Mouse (Mus musculus): ENCODE results near the gene Polr1e. TPM values are rescaled to one million over a fixed set of nuclear protein-coding genes. Genes with fewer than 3 reads are reported as not detected.
"Not testable (repeated sequence)": the region's sequence is repeated elsewhere in the genome, so short reads cannot be mapped to it uniquely, and the experiment has no call there.

Gene Polr1e
- polyA plus RNA-seq, 1 experiment from 2014 or later = 36.7 TPM

DNA sequence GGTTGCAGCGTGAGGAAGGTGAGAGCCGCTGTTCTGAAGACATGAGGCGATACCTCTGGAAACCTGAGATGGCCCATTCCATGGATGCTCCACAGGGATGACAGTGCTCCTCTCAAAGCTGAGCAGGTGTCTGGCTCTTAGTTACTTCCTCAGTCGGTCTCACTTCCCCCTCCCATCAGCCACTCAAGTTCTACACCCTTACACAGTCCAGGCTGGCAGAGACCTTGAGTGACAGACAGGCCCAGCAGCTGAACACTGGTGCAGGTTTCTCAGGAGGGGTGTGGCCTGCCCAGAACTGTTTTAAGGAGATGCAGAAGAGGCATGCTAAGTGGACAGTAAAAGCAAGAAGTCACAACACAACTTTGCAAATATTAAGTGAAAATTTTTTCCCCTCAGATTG is 49.4 kb downstream of the Polr1e start:
- Histone ChIP-seq H3K36me3 (no peaks in the 10 kb centered on the region), H3K27me3 (no peaks in the 10 kb centered on the region), H3K9ac (replicated peaks) (no peak overlapping the region), H3K4me2 (replicated peaks) (no peak overlapping the region), H3K4me1 (replicated peaks) (0 out of 2 replicates have a peak, but pooled peaks cover 13% of the 10 kb centered on the region), H3K27ac (no peak overlapping the region), H3K9me3 (no peaks in the 10 kb centered on the region), H3K4me3 (replicated peaks) (no peak overlapping the region)
- no peak for ATAC-seq
- 91% methylated on average over 4 of the region's 4 CpGs for WGBS

DNA sequence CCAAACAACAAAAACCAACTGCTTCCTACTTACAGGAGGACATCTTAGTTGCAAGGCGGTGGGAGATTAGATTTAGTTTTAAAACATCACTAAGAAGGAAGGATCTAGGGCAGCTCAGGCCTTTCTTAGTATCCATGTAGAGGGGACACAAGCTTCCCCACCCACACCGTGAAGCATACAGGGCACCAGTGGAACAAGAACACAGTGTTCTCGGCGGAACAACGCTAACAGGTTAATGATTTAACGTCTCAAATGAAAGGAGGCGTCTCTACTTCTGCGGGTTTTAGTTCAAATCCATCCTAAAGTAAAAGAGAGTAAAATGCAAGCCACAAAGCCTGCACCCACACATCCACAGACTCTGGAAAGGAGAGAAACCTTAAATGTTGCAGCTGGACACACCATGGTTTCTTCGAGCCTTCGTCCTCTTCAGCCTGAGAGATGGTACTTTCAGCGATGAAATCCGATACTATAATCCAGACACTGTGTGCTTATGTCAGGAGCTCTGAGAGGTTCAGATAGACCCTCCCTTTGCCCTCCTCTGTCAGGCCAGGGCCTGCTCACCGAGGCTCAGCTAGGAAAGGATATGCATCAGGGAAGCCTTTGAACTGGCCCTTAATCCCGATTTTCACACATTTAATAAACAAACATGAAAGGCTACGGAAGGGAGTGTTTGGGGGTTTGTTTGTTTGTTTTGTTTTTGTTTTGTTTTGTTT is 54.0 kb downstream of the Polr1e start:
- no peak overlapping the region for H3K4me3 ChIP-seq (replicated peaks)
- WGBS = 75% methylated on average over 15 of the region's 15 CpGs
- no peak for ATAC-seq

DNA sequence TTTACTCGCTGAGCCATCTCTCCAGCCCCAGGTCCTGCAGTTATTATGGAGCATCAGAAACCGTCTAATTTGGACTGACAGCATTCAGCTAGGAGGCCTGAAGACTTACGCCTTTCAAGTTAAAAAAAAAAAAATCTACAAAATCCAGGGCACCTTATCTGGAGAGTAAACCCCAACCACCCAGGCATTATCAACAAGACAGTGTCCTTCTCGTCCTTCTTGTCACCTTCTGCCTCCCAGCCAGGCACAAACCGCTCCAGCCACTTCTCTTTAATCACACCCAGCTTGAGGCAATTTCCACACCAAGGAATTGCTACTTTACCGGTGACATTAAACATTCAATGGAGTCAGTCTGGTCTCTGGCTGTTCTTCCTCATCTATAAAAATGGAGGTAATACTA is 55.2 kb downstream of the Polr1e start:
- ATAC-seq = no peak
- H3K4me2 ChIP-seq (replicated peaks) = no peak overlapping the region
- no peak overlapping the region for H3K9ac ChIP-seq (replicated peaks)
- no peak overlapping the region for H3K27ac ChIP-seq
- H3K36me3 ChIP-seq = peaks cover 6% of the 10 kb centered on the region; the same call in 1 of the 2 replicates
- 0 out of 2 replicates have a peak, but pooled peaks cover 13% of the 10 kb centered on the region for H3K4me1 ChIP-seq (replicated peaks)
- H3K27me3 ChIP-seq = no peaks in the 10 kb centered on the region
- no peaks in the 10 kb centered on the region for H3K9me3 ChIP-seq
- WGBS = 79% methylated on average over 6 of the region's 6 CpGs
- no peak overlapping the region for H3K4me3 ChIP-seq (replicated peaks)

More for the DNA sequence above, 54.0 kb downstream of the Polr1e start:
- H3K9ac ChIP-seq (replicated peaks) = no peak overlapping the region
- no peaks in the 10 kb centered on the region for H3K27me3 ChIP-seq
- 0 out of 2 replicates have a peak, but pooled peaks cover 13% of the 10 kb centered on the region for H3K4me1 ChIP-seq (replicated peaks)
- 0 out of 2 replicates have a peak, but pooled peaks cover 5% of the 10 kb centered on the region for H3K36me3 ChIP-seq
- no peak overlapping the region for H3K27ac ChIP-seq
- H3K4me2 ChIP-seq (replicated peaks) = no peak overlapping the region
- H3K9me3 ChIP-seq = no peaks in the 10 kb centered on the region

DNA sequence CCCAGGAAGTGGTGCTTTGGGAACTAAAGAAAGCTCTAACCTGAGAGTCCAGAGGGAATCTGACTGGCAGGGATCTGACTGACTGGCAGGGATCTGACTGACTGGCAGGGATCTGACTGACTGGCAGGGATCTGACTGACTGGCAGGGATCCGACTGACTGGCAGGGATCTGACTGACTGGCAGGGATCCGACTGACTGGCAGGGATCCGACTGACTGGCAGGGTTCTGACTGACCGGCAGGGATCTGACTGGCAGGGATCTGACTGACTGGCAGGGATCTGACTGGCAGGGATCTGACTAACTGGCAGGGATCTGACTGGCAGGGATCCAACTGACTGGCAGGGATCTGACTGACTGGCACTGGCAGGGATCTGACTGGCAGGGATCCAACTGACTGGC is 62.7 kb downstream of the Polr1e start:
- not testable (repeated sequence) for H3K9ac ChIP-seq (replicated peaks); H3K36me3 ChIP-seq; H3K27ac ChIP-seq; ATAC-seq; H3K4me2 ChIP-seq (replicated peaks); H3K27me3 ChIP-seq; H3K4me3 ChIP-seq (replicated peaks); H3K9me3 ChIP-seq
- WGBS = 82% methylated on average over 4 of the region's 4 CpGs
- peaks cover 20% of the 10 kb centered on the region for H3K4me1 ChIP-seq (replicated peaks)

DNA sequence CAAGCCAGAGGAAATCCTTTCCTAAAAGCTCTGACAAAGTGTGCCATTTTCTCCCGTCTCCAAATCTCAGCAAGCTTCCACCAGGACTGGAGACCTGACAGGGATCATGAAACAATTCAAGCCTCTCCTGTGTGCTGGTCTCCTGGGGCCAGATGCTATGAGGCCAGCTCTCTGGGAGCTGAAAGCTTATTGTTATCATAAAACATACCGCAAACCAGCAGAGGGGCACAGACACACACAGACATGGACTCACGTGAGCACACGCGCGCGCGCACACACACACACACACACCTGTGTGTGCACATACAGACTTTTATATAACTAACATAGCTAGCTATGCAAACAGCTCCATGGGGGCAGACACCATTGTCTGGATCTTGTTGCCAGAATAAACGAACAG is 64.6 kb downstream of the Polr1e start:
- 66% methylated on average over 9 of the region's 9 CpGs for WGBS

DNA sequence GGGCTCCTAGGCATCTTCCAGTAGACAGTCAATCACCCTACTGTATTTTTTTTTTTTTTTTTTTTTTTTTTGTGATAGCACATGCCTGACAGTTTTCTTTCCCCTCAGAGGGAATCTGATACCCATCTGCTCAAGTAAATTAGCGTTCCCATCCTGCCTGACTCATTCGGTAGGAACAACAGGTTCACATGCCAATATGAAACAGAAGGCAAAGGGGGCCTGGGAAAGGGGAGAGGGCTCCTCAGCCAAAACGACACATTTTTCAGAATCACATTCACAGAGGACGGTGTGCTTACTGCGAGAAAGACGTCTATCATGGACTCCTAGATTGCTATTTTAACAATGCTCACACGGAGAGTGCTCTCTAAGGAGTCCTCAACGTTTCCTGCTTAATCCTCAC is 65.1 kb downstream of the Polr1e start:
- Histone ChIP-seq H3K4me1 (replicated peaks) (peaks cover 20% of the 10 kb centered on the region), H3K9ac (replicated peaks) (peak overlapping the region; percentile 91), H3K9me3 (no peaks in the 10 kb centered on the region), H3K4me2 (replicated peaks) (peak overlapping the region; percentile 71), H3K36me3 (peaks cover 4% of the 10 kb centered on the region; the same call in 1 of the 2 replicates), H3K4me3 (replicated peaks) (peak overlapping the region; percentile 93), H3K27ac (peak overlapping the region; percentile 69; the same call in 1 of the 2 replicates), H3K27me3 (no peaks in the 10 kb centered on the region)
- no peak for ATAC-seq
- WGBS = 4% methylated on average over 8 of the region's 8 CpGs

More for the DNA sequence above, 64.6 kb downstream of the Polr1e start:
- ATAC-seq = no peak
- Histone ChIP-seq H3K36me3 (peaks cover 5% of the 10 kb centered on the region; the same call in 1 of the 2 replicates), H3K27ac (peak overlapping the region; percentile 69), H3K4me1 (replicated peaks) (peaks cover 20% of the 10 kb centered on the region), H3K27me3 (no peaks in the 10 kb centered on the region), H3K4me3 (replicated peaks) (peak overlapping the region; percentile 93), H3K9me3 (no peaks in the 10 kb centered on the region), H3K4me2 (replicated peaks) (peak overlapping the region; percentile 71), H3K9ac (replicated peaks) (peak overlapping the region; percentile 91)

DNA sequence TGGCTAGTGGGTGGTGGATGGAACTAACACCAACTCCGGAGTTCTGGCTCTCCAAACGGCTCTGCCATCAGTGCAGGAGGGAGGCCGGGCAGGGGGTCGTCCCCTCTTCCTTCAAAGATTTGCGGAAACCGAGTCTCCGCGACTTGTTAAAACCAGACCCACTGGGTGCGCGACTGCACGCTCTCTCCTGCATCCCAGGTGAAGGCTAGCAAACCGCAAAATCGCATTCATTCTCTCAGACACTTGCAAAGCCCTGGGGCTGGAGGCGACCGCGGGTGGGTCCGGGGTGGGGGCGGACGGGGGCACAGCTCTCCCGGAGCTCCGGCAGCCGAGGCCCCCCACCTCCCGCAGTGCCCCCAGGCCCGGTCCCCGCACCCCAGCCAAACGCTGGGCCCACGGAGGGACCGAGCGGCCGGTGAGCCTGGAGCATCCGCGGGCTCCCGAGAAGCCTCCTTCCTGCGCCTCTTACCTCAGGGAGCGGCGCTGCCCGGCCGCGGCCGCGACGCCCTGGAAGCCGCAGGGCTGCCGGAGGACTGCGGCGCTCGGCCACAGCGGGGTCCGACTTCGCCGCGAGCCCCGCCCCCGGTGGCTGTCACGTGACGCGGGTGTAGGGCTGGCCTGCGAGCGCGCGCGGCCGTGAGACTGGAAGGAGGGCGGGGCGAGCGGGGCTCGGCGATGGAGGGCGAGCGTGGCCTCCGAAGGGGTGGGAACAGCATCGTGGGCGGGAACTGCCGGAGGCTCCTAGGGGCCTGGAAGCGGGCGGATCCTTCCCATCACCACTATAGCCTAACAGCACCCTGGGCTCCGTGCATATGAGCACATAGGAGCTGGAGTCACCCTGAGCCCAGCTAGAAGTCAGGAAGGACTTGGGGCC is 65.9 kb downstream of the Polr1e start, which contains the start of gene Fbxo10:
TSS of gene Fbxo10 (minus strand) at position 584 of the 874 bp plus-strand sequence.
- peak; percentile 94 for ATAC-seq

DNA sequence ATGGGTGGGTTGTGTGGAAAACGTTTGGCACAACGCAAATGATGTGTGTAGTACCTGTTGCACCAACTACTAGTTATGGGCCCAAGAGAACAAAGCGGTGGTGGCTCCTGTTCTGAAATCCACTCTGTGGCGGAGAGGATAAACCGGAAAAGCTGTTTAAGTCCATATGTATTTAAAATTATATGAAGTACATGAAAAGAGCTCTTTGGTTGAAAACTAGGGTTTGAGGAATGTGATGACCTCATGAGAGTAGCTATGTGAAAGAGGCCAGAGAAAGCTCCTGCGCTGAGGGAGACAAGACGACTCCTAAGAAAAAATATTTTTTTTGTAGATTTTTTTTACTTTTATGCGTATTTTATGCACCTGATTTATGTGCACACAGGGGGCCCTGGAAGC is 66.5 kb downstream of the Polr1e start:
- no peaks in the 10 kb centered on the region for H3K36me3 ChIP-seq
- H3K9me3 ChIP-seq = no peaks in the 10 kb centered on the region
- H3K27me3 ChIP-seq = no peaks in the 10 kb centered on the region
- peak overlapping the region; percentile 93 for H3K4me3 ChIP-seq (replicated peaks)
- ATAC-seq = no peak
- H3K9ac ChIP-seq (replicated peaks) = peak overlapping the region; percentile 91; the same call in 1 of the 2 replicates
- H3K4me1 ChIP-seq (replicated peaks) = peaks cover 20% of the 10 kb centered on the region
- 46% methylated on average over 8 of the region's 8 CpGs for WGBS
- H3K27ac ChIP-seq = peak overlapping the region; percentile 80; the same call in 1 of the 2 replicates
- peak overlapping the region; percentile 71 for H3K4me2 ChIP-seq (replicated peaks)

More for the DNA sequence above, 65.9 kb downstream of the Polr1e start, which contains the start of gene Fbxo10:
- peak within 1 kb of the TSS; percentile 91 for H3K9ac ChIP-seq (replicated peaks)
- no peaks in the 10 kb centered on the region for H3K36me3 ChIP-seq
- peak within 1 kb of the TSS; percentile 80 for H3K27ac ChIP-seq
- no peaks in the 10 kb centered on the region for H3K27me3 ChIP-seq
- peak within 1 kb of the TSS; percentile 93 for H3K4me3 ChIP-seq (replicated peaks)
- peak within 1 kb of the TSS; percentile 71 for H3K4me2 ChIP-seq (replicated peaks)
- H3K4me1 ChIP-seq (replicated peaks) = peaks cover 20% of the 10 kb centered on the region
- no peaks in the 10 kb centered on the region for H3K9me3 ChIP-seq
- under 1% methylated on average over 61 of the region's 77 CpGs for whole genome bisulfite sequencing

Other genes starting within 250 kb of the Polr1e start
- 20.7 and 23.0 TPM in 2 replicates for gene Grhpr, start 37.2 kb upstream of the Polr1e start, polyA plus RNA-seq (2015; fragmentation: Nextera tagmentation; extraction: Ambion mirVana)
- gene Zbtb5, start 6.2 kb upstream of the Polr1e start, polyA plus RNA-seq (2015; fragmentation: Nextera tagmentation; extraction: Ambion mirVana) = 52.1 and 54.8 TPM in 2 replicates
- 14.2 and 14.5 TPM in 2 replicates for gene Fbxo10, start 66.0 kb downstream of the Polr1e start, polyA plus RNA-seq (2015; fragmentation: Nextera tagmentation; extraction: Ambion mirVana)
- 153 and 154 TPM in 2 replicates for gene Tomm5, start 89.5 kb downstream of the Polr1e start, polyA plus RNA-seq (2015; fragmentation: Nextera tagmentation; extraction: Ambion mirVana)
- gene Frmpd1, start 166.3 kb downstream of the Polr1e start, polyA plus RNA-seq (2015; fragmentation: Nextera tagmentation; extraction: Ambion mirVana) = 1.1 and 1.2 TPM in 2 replicates